Mouse (Mus musculus): ENCODE data around the gene Slc8a1.

The Slc8a1 gene

GRCm38 (mm10) chr17:81738311-81738755 lies at the start of gene Slc8a1:
Gene Slc8a1, minus strand, starts transcription at chr17:81738377.
- no peak for DNase-seq (ENCODE audit: inconsistent ontology term)

GRCm38 (mm10) chr17:81787350-81787749 lies 49.2 kb upstream of the Slc8a1 start:
- DNase-seq (ENCODE audit: inconsistent ontology term) = peak; percentile 9

GRCm38 (mm10) chr17:81782326-81782725 lies 44.1 kb upstream of the Slc8a1 start:
- peak; percentile 5 for DNase-seq (ENCODE audit: inconsistent ontology term)

- DNase-seq (ENCODE audit: inconsistent ontology term) = no peak
These were observed 43.3 kb upstream of the Slc8a1 start for GRCm38 (mm10) chr17:81781491-81781890.

- DNase-seq (ENCODE audit: inconsistent ontology term) = no peak
These were observed 41.7 kb upstream of the Slc8a1 start for GRCm38 (mm10) chr17:81779883-81780282.

- no peak for DNase-seq (ENCODE audit: inconsistent ontology term)
These were observed 12.5 kb upstream of the Slc8a1 start for GRCm38 (mm10) chr17:81750664-81751063.

- DNase-seq (ENCODE audit: inconsistent ontology term) = no peak
These were observed 4.9 kb upstream of the Slc8a1 start for GRCm38 (mm10) chr17:81743034-81743433.

GRCm38 (mm10) chr17:81740576-81740975 lies 2.4 kb upstream of the Slc8a1 start:
- no peak for DNase-seq (ENCODE audit: inconsistent ontology term)

- DNase-seq (ENCODE audit: inconsistent ontology term) = no peak
These were observed 398 bp downstream of the Slc8a1 start for GRCm38 (mm10) chr17:81737779-81738178.

- DNase-seq (ENCODE audit: inconsistent ontology term) = peak; percentile 16
These were observed 868 bp downstream of the Slc8a1 start for GRCm38 (mm10) chr17:81737309-81737708.

GRCm38 (mm10) chr17:81735583-81735982 lies 2.6 kb downstream of the Slc8a1 start:
- no peak for DNase-seq (ENCODE audit: inconsistent ontology term)

GRCm38 (mm10) chr17:81729891-81730290 lies 8.3 kb downstream of the Slc8a1 start:
- DNase-seq (ENCODE audit: inconsistent ontology term) = no peak

- DNase-seq (ENCODE audit: inconsistent ontology term) = no peak
These were observed 25.9 kb downstream of the Slc8a1 start for GRCm38 (mm10) chr17:81712273-81712751.

- no peak for DNase-seq (ENCODE audit: inconsistent ontology term)
These were observed 33.4 kb downstream of the Slc8a1 start for GRCm38 (mm10) chr17:81704761-81705160.

GRCm38 (mm10) chr17:81703258-81703657 lies 34.9 kb downstream of the Slc8a1 start:
- no peak for DNase-seq (ENCODE audit: inconsistent ontology term)

GRCm38 (mm10) chr17:81701701-81702100 lies 36.5 kb downstream of the Slc8a1 start:
- DNase-seq (ENCODE audit: inconsistent ontology term) = no peak

GRCm38 (mm10) chr17:81698789-81699188 lies 39.4 kb downstream of the Slc8a1 start:
- DNase-seq (ENCODE audit: inconsistent ontology term) = no peak

GRCm38 (mm10) chr17:81697695-81698094 lies 40.5 kb downstream of the Slc8a1 start:
- DNase-seq (ENCODE audit: inconsistent ontology term) = no peak

- DNase-seq (ENCODE audit: inconsistent ontology term) = no peak
These were observed 43.2 kb downstream of the Slc8a1 start for GRCm38 (mm10) chr17:81694977-81695376.

GRCm38 (mm10) chr17:81679616-81680015 lies 58.6 kb downstream of the Slc8a1 start:
- DNase-seq (ENCODE audit: inconsistent ontology term) = no peak

GRCm38 (mm10) chr17:81677450-81677849 lies 60.7 kb downstream of the Slc8a1 start:
- DNase-seq (ENCODE audit: inconsistent ontology term) = no peak

- no peak for DNase-seq (ENCODE audit: inconsistent ontology term)
These were observed 62.0 kb downstream of the Slc8a1 start for GRCm38 (mm10) chr17:81676203-81676602.

- no peak for DNase-seq (ENCODE audit: inconsistent ontology term)
These were observed 66.9 kb downstream of the Slc8a1 start for GRCm38 (mm10) chr17:81671245-81671644.

Data from Muller cell, postnatal 12 days (primary cell).